Mouse (Mus musculus): ENCODE measurements around the gene Eef2kmt.

DNA sequence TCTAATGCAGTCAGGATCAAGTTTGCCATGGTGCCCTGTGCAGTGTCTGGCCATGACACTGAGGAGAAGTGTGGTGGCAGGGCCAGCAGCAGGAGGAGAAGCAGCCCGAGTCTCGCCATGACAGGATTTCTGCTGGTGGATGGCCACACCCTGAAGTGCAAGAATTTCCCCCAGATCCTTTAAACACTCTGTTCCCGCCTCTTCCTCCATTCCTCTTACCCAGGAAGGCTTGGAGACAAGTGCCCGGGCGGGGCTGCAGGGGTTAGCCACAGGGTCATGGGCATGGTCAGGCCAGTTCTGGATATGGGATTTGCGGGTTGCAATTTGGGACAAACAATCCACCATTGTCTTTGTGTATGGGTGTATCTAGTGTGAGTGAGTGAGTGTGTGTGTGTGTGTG is 33.6 kb downstream of the Eef2kmt start, which contains the start of gene AU021092:
- TF ChIP-seq CTCF (IDR thresholded peaks at IDR 0.05; ENCODE audit: extremely low read depth, insufficient read length, insufficient replicate concordance, low read depth, low read length) (no peak), POLR2A (IDR thresholded peaks at IDR 0.05; ENCODE audit: low read depth, low read length) (no peak)

Data from small intestine, adult 2 months (tissue).